Mouse (Mus musculus) embryo, embryonic 11 days (tissue): ENCODE measurements around the gene Gm42791.

Experiments used
- DNase-seq: peaks from one replicate; pipeline ENCODE4 v3.0.0-alpha.2; 2015

Gene Gm42791

GRCm38 (mm10) chr5:148863409-148863808 is 131.5 kb downstream of the Gm42791 start:
- DNase-seq, result no peak

GRCm38 (mm10) chr5:148862853-148863252 is 132.1 kb downstream of the Gm42791 start:
- no peak for DNase-seq

GRCm38 (mm10) chr5:148862136-148862535 is 132.8 kb downstream of the Gm42791 start:
- DNase-seq, result no peak

- no peak for DNase-seq
Observed at GRCm38 (mm10) chr5:148857522-148857921, 137.4 kb downstream of the Gm42791 start.

DNA sequence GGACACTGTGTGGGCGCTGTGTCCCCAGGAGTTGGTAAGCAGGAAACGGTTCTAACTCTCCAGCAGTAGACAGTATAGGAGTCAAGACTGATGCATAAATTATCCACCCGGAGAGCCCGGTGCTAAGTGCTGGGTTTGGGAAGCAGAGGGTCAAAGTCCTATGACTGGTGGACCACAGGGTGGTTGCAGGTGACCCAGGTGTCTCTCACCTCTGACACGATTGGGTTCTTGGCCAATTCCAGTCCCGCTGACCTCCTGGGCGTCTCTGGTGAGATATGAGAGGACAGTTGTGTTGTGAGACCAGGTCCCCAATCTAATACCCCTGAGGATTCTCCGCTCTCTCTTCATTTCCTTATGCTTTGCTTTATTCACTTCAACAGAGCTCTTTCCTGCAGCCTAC is 139.9 kb downstream of the Gm42791 start:
- DNase-seq, result no peak

DNA sequence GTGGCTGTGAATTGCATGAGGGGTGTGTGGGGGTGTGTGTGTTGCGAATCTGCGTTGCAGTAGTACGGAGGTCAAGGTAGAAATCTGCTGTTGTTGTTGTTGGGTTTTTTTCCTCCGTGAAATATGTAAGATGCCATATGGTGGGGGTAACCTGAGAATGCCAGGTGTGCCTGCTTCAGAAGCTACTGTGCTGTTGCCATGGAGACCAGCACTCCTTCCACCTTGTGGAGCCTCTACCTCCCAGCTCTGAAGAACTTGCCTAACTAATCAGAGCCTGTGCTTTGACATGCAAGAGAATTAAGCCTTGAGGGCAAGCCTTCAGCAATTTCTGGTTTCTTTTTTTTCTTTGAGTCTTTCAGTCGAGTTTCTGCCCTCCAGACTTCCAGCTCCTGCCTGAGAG is 140.8 kb downstream of the Gm42791 start:
- no peak for DNase-seq

DNA sequence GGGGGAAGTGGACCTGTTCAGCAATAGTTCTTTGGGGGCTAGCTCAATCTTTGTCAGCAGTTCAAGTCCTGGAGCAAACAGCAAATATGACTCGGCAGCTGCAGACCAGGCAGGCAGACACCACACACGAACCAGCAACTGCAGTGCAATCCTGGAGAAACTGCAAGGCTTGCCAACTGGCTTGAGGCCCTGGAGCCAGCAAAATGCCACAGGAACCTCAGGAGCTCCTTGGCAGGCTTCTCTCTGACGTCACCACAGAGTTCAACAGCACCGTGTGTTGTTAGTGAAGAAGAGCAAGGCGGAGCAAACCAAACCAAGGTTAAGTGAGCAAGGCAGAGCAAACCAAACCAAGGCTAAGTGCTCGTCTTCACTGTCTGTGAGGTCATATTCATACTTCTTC is 145.4 kb downstream of the Gm42791 start:
- no peak for DNase-seq

GRCm38 (mm10) chr5:148847032-148847431 is 147.9 kb downstream of the Gm42791 start:
- no peak for DNase-seq
